Mouse (Mus musculus) heart, embryonic 16.5 days (tissue): ENCODE data around the gene Kir3dl1. TPM values are rescaled to one million over a fixed set of nuclear protein-coding genes. Genes with fewer than 3 reads are reported as not detected.
"Not testable (repeated sequence)": the region's sequence is repeated elsewhere in the genome, so short reads cannot be mapped to it uniquely, and the experiment has no call there.

Experiments used
- ATAC-seq: fragments of 200-750 bp; cut with Nextera tagmentation; replicated peaks from 2 replicates; pipeline ENCODE4 v1.8.0; 2017; ENCODE audit warnings: moderate number of reproducible peaks; ENCODE audit not compliant: insufficient read depth, low FRiP score; ENCODE audit errors: extremely low read depth
- H3K27ac ChIP-seq: fragments of 300-500 bp; sonication (generic); 2 replicates; pipeline ENCODE4 v1.5.1; 2014; ENCODE audit warnings: mild to moderate bottlenecking, low read length, control low read depth, moderate library complexity
- H3K27me3 ChIP-seq: fragments of 300-500 bp; sonication (generic); 2 replicates; pipeline ENCODE4 v1.6.1; 2014; ENCODE audit warnings: low read length, mixed read lengths; ENCODE audit not compliant: control insufficient read depth, insufficient read depth
- H3K36me3 ChIP-seq: fragments of 300-500 bp; sonication (generic); 2 replicates; pipeline ENCODE4 v1.6.1; 2014; ENCODE audit not compliant: control insufficient read depth, insufficient read depth
- H3K4me1 ChIP-seq: fragments of 300-500 bp; sonication (generic); 2 replicates; pipeline ENCODE4 v1.6.1; 2014; ENCODE audit warnings: low read length, mixed read lengths; ENCODE audit not compliant: control insufficient read depth, insufficient read depth
- H3K4me2 ChIP-seq: fragments of 300-500 bp; sonication (generic); 2 replicates; pipeline ENCODE4 v1.6.1; 2014; ENCODE audit warnings: low read depth, mild to moderate bottlenecking, control low read depth, low read length
- H3K4me3 ChIP-seq: fragments of 300-500 bp; sonication (generic); 2 replicates; pipeline ENCODE4 v1.5.1; 2014; ENCODE audit warnings: mild to moderate bottlenecking, control low read depth, low read length
- H3K9ac ChIP-seq: fragments of 300-500 bp; sonication (generic); 2 replicates; pipeline ENCODE4 v1.6.1; 2014; ENCODE audit warnings: low read length, control low read depth
- H3K9me3 ChIP-seq: fragments of 300-500 bp; sonication (generic); replicated peaks from 2 replicates; pipeline ENCODE4 v1.6.1; 2016; ENCODE audit warnings: low read length; ENCODE audit not compliant: control insufficient read depth
- WGBS: fragments of 180-500 bp; shearing (Covaris S2); extraction: QIAGEN DNeasy Blood & Tissue Kit; methylation state at CpG from one replicate; pipeline ENCODE4 v1.1.7; 2014; 5-methylcytosine and 5-hydroxymethylcytosine counted together
- polyA plus RNA-seq: library from polyadenylated mRNA; unstranded; fragments of >200 nt; fragmentation: Nextera tagmentation; extraction: Ambion mirVana; gene quantifications from 2 replicates; pipeline ENCODE4 v1.2.1, GENCODE M21; 2015

Kir3dl1 gene
- not detected in 2 replicates for polyA plus RNA-seq

DNA sequence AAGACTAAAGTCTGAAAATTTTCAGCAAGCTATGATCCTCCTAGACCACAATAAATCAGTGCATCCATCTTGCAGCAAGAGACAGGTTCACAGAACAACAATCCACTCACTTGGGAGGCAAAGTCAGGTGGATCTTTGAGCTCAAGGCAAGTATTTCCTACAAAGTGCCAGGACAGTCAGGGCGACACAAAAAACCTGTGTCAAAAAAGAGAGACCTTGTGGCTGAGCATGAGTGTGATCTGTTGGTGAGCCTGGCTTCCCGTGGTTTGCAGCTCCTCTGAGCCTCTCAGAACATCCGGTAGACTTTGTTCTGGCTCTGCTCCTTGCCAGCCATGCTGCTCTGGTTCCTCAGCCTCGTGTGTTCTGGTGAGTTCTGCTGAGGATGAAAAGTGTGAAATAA, at the start of gene Kir3dl1:
Gene Kir3dl1, plus strand, starts transcription at position 301 of the 400 bp plus-strand sequence.
- not testable (repeated sequence) for H3K27me3 ChIP-seq, H3K4me3 ChIP-seq, H3K27ac ChIP-seq, H3K9me3 ChIP-seq, H3K4me2 ChIP-seq, H3K9ac ChIP-seq, H3K4me1 ChIP-seq, H3K36me3 ChIP-seq, ATAC-seq
- 67% methylated on average over 4 of the region's 4 CpGs for WGBS

DNA sequence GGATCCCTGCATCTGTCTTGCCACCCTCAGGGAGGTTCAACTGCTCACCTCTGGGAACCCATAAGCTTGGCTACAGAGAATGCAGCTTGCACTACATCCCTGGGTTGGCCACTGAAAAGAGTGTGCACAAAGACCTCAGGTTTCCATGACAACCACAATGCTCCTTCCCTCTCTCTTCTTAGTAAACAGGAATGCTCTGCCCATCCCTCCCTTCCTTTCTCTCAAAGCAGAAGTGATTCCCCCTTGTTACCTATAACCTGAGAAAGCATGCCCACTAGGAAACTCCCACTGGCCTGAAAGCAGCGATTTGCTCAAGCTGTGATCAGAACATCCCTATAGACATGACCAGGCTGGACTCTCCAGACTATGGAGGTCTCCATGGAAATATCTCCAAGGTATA, 26.2 kb downstream of the Kir3dl1 start, which contains the start of gene Kir3dl2:
Gene Kir3dl2, minus strand, starts transcription at position 101 of the 400 bp plus-strand sequence.
- not testable (repeated sequence) for H3K9ac ChIP-seq, H3K4me2 ChIP-seq, ATAC-seq, H3K27me3 ChIP-seq, H3K27ac ChIP-seq, H3K4me3 ChIP-seq, H3K9me3 ChIP-seq, H3K4me1 ChIP-seq, H3K36me3 ChIP-seq
- 65% methylated on average over 1 of the region's 1 CpGs for WGBS

DNA sequence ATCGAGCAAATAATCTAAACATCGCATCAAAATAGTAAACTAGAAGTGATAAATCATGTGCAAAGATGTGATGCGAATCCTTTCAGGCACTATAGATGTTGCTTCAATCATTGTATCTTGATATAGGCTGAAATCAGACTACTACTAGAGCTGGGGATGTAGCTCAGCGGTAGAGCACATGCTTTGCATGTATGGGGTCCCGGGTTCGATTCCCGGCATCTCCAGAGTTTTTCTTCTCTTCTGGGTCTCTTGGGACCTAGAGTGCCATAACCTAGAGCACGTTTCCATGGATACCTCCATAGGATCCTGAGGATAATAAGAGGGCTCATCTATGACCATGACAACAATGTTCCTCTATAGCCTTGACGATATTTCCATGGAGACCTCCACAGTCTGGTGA, 51.3 kb downstream of the Kir3dl1 start:
- 84% methylated on average over 9 of the region's 9 CpGs for WGBS
- H3K4me1 ChIP-seq, H3K27me3 ChIP-seq, H3K9ac ChIP-seq, H3K4me2 ChIP-seq, H3K27ac ChIP-seq, H3K9me3 ChIP-seq, H3K36me3 ChIP-seq, H3K4me3 ChIP-seq, ATAC-seq: not testable (repeated sequence)

Other genes starting within 250 kb of the Kir3dl1 start
- 372 and 400 TPM in 2 replicates for gene Bex3, start 247.7 kb upstream of the Kir3dl1 start, polyA plus RNA-seq
- not detected in 2 replicates for gene Kir3dl2, start 26.1 kb downstream of the Kir3dl1 start, polyA plus RNA-seq
- 2.5 and 2.8 TPM in 2 replicates for gene Tceal3, start 72.8 kb downstream of the Kir3dl1 start, polyA plus RNA-seq
- 8.7 and 9.3 TPM in 2 replicates for gene Tceal1, start 190.0 kb downstream of the Kir3dl1 start, polyA plus RNA-seq
- gene Morf4l2, start 225.7 kb downstream of the Kir3dl1 start, polyA plus RNA-seq, result 292 and 337 TPM in 2 replicates